Mouse (Mus musculus) thymus, postnatal 10 days (tissue): ENCODE data around the gene Cyp39a1.

ENCODE experiments used
- DNase-seq, 2 experiments: peaks; one replicate each; pipeline ENCODE4 v3.0.0; 2021; ENCODE audit warnings: low spot score in 2 of 2

Gene Cyp39a1

DNA sequence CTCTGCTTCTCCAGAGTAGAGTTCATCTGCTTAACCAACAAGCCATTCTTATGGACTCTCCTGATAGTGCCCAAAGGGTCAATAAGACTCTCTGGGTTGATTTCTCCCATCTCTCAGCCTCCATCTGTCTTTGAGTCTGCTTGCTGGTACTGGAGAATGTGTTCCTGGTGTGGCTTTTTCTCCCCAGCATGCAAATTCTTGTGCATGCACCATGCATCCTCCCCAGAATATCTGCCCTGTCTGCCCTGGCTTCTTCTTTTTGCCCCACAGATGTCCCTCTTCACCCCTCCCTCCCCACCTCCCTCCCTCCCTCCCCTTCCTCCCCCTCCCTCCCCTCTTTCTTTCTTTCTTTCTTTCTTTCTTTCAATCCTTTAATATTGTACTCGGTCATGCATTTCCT is 10.1 kb downstream of the Cyp39a1 start:
- DNase-seq, result no peak

DNA sequence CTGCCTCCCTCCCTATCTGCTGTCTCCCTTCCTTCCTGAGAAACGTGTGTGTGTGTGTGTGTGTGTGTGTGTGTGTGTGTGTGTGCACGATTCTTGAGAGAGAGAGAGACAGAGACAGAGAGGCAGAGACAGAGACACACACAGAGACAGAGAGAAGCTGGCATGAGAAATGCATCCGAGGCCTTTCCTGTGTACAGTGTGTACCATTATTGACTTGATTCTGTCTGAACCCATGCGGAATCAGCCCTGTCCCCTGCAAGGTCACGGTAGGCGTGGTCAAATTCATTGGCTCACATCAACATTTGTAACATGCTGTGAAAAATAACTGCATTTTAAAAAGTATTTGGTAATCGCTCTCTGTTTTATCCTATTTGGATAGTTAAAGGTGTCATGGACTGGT is 16.9 kb downstream of the Cyp39a1 start:
- no peak for DNase-seq

DNA sequence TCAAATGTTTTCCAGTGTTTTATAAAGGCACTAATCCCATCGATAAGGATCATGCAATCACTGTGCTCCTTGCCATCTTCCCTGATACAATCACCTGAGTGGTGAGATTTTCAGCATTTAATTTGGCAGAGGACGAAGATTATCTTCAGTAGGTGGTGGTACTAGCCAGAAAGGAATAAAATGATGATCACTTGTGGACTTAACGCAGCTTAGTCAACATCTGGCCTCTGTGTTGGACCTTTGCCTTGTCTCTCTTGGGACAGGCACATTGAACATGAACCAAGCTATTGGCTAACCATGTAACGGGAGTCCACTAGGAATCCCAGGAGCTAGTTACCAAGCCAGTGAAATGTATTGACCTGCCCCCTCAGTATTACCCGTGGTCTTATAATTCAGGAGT is 17.4 kb downstream of the Cyp39a1 start:
- DNase-seq, result no peak

DNA sequence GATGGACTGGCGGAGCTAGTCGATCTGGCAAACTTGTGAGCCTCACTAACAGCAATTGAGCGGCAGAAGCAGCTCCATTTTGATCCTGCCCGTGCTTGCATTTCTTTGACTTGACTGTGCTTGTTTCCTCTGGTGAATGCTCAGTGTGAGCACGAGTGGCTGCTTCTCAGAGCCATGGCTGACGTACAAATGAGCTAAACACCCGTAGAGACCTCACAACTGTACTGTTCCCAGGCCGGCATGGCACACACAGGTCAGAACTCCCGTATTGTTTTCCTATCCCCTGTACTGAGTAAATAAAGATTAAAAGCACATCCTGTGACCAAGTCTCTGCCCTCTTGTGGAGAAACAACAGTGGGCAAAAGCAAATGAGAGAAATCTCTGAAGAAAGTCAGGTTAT is 22.4 kb downstream of the Cyp39a1 start:
- no peak for DNase-seq

DNA sequence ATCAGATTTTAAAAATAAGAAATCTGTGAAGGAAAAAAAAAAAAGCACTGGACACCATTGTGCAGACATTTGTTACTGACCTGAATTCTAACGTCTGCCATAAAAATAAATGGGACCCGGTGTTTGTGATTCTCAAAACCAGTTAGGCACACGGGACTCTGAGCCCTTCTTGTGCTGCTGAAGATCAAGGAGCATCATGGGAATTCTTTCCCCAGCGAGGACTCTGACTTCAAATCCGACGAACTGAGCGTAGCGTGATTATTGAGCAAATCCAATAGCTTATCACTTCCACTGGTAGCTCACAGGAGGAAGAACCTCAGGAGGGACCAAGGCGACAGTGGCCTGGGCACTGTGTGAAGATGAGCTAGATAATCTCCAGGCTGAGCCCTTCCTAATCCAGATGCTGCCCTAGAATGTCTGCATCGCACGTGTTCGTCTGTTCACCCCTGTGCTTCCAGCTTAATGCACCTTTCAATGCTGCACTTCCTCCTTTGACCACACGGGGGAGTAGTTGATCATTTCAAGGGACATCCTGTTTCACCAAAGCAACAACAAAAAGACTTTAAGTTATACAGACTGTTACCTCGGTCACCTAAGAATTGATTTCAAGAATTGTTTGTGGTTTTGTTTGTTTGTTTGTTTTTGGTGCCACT is 31.9 kb downstream of the Cyp39a1 start:
- peak; percentile 61 to 76 for DNase-seq

DNA sequence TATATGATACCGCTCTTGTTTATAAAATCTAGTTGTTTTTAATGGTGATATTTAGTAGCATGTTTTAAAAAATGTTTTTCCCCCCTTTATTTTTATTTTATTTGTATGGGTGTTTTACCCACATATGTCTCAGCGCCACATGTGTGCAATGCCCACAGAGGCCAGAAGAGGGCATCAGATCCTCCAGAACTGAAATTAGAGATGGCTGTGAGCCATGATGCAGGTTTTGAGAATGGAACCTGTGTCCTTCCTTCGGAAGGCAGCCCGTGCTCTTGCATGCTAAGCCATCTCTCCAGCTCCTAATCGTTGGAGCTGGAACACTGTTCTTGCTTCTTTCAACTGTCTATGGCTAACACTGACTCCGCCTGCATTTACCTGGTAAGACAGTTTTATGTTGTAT is 33.8 kb downstream of the Cyp39a1 start:
- peak in 1 of 2 experiments; percentile 38 for DNase-seq

DNA sequence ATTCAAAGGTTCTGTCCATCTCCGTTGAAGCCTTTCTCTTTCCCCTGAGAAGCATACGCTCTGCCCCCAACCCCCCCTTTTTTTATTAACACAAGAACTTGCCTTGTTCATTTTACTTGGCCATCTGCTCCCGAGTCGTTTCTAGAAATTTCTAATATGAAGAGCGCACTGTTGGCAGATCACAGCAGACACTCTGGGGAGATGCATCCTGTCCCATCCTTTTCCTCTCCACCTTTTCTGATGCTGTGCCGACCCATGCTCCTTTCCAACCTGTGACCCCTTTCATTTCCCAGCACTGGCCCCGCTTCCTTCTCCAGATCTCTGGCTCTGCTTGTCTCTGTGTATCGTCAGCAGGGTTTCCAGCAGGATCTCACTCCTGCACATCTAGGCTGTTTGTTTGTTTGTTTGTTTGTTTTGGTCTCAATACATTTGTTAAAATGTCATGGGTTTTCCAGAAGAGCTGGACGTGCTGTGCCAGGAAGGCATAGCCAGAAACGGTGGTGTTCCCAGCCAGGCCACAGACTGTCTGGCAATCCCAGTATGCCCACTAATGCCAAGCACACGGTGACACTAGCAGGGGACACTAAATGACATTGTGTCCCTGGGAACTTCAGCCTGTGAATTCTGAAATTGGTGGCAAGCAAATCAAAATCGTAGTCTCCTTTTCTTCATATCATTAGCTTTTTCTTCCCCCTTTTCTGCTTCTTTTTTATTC is 37.1 kb downstream of the Cyp39a1 start:
- no peak for DNase-seq

DNA sequence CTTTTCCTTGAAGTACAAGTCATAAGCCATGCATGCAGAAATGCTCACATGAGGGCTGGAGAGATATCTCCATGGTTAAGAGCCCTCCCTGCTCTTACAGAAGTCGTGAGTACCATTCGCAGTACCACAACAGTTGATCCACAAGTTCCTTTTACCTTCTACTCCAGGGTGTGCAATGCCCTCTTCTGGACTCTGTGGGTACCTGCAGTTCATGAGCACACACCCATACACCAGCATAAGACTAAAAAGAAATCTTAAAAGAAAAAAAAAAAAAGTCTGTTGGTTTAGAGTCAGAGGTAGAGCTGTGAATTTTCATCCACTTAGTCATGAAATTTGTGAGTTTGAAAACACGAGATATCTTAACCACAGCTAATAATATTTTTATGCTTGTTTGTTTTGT is 39.5 kb downstream of the Cyp39a1 start:
- no peak for DNase-seq

DNA sequence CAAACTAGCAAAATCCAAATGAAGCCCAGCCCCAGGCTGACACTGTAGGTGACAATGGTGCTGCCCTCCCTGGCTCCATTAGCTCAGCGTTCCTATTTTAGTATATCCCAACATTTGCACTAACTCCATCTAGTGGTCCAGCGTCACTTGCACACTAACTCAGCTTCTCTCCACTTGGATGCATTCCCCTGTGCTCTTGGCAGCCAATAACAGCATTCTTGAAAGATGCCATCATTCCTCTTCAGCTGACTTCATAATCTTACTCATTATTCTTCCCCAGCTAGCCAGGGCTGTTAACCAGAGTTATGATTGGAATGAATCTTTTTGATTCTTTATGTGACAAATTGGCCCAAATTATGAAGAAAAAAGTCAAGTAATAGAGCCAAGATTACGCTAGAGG is 40.0 kb downstream of the Cyp39a1 start:
- no peak for DNase-seq

DNA sequence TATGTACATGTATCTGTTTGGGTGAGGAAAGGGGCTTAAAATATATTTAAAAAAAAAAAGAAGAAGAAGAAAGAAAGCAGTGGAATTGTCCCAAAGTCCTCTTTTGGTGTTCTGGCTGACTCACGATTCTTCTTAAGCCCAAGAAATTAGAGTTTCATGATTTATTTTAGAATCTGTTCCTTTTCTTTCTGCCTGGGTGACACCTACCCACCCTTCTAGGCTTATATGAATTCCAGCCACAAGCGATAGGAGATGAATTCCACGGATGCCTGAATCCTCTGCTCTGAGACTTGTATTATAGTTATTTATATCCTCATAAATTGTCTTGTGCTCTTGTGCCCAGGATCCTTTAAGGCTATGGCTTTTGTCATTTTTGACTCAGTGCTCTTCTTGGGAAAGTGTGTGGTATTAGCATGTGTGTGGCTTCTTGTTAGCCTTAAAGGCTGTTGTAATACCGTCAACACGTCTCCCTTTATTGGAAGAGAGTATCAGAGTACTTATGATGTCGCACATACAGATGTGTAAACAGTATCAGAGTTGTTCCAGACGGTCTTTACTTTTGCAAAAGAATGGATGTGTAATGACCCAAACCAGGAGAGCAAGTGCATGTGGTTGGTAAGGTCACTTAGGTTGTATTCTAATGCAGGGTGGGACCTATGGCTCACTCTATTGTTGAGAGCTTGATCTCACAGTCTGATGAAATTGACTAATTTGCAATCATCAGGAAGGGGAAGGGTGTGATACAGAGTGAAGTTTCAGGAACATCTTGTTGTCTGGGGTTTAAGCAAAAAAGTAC is 44.5 kb downstream of the Cyp39a1 start:
- no peak for DNase-seq

DNA sequence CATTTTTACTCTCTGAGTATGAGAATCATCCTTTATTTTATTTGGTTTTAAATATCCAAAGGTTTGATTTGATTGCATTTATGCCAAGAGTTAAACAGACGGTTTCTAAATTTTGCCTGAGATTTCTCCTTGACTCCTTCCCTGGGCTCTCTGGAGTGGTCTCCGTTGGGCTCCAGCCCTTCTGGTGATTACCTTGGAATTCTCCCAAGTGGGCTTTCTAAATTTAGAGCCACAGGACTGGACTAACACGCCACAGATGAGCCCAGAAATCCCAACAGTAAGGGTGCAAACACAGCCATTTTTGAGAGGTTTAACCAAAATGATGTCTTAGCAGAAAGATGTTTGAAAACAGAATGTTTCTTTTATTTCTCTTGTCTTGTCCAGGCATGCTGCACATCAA is 47.0 kb downstream of the Cyp39a1 start:
- DNase-seq, result no peak

DNA sequence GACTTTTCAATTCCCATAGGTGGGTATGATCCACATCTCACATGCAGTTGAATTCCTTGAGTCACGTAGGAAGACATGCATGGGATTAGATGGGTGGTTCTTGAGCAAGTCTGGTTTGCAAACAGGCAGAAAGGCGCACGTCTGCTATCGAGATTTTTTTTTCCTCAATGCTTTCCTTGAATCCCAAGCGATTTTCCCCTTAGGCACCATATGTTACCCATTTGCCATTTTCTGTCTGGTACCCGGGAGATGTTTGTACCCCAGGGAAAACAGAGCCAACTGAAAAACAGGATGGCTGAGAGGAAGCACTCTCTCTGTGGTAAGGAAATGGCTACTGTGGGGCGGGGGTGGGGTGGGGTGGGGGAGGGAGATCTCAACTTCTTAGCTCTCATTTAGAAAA is 49.4 kb downstream of the Cyp39a1 start:
- DNase-seq, result no peak

DNA sequence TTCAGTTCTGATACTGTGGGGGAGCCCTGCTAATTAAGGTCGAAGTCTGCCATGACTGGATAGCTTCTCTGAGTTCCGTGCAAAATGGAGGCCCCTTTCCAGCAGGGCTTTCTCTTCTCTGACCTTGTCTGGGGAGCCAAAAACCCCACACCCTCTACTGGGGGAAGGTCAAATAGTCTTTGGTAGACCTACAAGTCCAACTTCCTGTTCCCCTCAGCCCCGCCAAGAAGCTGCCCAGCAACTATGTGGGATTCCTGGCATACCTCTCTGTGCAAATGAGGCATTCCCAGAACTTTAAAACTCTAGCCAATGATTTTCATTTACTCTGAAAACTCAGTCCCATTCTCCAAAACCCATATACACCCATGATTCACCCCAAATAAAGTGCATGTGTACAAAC is 52.2 kb downstream of the Cyp39a1 start:
- DNase-seq, result no peak

DNA sequence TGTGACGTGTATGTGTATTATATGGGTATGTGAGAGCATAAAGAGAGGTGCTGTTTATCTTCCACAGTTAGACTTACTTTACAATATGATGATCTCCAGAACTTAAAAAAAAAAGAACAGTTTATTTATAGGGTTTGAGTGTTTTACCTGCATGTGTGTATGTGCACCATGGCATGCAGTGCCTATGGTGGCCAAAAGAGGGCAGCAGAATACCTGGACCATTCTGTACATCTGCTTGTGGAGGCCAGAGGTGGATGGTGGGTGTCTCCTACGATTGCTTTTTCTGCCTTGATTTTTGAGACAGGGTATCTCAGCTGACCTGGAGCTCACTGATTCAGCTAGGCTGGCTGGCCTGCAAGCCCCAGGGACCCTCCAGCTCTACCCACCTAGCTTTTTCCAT is 57.3 kb downstream of the Cyp39a1 start:
- DNase-seq, result no peak

DNA sequence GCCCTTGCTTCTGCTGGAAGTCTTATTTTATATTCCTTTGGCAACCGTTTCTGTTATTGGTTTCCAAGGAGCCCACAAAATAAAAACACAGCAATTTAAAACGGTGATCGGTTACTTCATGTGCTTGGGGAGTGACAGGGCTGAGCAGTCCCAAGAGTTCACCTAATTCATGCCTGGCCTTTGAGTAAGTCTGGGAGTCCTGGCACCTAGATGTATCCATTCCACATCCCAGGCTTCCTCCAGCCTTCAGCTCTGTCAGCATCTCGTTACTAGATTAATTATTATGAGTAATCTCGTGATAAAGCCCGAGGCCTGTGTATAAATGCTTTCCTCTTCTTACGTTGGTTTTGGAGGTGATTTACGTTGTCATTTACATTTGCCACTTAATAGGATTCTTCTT is 64.1 kb downstream of the Cyp39a1 start:
- DNase-seq, result no peak

DNA sequence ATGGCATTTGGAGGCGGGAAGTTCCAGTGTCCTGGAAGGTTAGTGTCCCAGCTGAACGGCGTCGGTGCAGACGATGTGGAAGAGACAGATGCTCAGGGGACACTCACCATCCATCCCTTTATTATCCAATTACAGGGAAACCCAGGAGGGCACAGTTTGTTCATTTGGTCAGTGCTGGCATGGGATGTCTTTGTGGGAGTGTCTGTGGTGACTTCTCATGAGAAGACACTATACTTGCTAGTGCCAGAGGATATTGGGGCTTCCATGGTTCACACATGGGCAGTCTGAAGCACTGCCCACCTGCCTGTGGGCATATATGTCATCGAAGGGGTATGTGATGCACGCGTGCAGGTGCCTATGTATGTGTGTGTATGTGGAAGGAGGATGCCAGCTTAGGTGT is 64.8 kb downstream of the Cyp39a1 start:
- DNase-seq, result no peak

DNA sequence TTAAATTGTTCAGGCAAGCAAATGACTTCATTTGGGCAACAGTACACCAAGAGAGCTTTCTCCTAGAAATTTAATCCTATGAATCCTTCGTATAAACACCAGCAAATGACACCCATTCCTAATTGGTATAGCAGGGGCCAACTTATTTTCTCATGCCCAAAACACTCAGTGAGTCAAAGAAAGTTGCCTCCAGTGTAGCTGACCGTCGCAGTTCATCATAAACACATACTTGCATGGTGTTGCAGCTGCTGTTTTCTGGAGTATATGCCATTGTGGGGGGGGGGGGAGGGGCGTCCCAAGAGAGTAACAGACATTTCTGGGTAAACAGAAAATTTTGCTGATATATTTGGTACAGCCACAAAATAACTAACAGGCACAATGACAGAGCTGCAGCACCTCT is 67.0 kb downstream of the Cyp39a1 start:
- no peak for DNase-seq

DNA sequence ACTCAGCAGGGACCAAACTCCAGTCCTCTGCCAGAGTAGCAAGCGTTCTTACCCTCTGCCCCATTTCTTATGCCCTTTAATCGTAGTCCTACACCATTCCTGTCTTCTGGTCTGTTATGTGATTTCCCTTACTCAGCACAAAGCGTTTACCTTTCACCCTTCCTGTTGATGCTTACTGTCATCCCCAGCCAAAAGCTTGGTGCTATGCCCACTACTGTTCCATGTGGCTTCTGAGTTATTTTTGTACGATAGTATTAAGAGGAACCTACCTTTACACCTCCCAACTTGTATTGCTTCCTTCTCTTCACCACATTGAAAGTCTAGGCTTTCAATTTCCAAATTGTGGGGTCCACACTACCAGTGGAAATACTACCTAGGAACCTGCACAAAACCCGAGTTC is 76.7 kb downstream of the Cyp39a1 start:
- no peak for DNase-seq

DNA sequence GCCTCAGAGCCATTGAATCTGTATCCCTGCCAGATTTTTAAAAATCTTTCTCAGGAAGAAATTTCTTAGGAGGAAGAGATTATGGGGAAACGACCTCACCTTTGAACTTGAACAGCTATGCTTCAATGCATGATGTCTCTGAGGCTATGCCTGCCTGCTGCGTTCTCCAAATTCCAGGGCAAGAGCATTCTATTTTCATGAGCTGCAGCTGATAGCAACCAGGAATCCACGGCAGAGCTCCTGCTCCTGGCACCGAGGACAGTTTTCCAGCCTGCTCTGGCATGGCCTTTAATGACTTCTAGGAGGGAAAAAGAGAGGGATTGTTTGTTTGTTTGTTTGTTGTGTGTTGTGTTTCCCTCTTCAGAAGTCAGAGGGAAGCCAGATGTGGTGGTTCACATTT is 77.2 kb downstream of the Cyp39a1 start:
- no peak for DNase-seq

DNA sequence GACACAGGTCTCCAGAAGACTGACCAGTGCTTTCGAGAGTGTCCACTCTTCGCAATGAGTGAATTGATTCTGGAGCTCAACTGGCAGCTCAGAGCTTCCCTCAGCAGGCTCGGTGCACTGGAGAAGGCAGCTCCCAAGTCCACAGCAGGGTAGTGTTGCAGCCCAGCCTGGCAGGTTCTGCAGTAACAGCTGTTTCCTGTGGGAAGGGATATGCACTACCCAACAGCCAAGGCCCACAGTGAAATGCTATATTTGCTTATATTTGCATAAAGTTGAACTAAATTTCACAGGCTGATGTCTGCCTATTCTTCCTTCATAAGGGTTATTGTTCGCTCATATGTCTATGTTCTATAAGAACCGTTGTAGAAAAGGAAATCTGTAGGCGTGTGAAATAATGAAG is 83.9 kb downstream of the Cyp39a1 start:
- no peak for DNase-seq

DNA sequence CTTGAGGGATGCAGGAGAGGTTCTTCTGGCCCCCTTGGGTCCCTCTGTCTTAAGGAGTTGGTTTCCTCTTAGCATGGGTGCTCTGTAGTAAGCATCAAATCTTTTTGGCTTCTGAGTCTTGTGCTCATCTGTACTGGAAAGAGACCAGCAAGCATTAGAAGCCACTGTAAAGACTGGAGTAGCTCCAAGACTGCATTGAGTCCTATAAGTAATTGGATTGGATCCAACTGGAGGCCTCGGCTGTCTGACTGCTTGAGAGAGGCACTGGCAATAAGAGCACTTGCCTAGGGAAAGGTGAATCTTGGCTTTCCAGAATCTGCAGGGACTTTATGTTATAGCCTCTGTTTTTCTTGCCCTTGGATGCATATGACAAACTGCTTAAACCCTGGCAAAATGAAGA is 85.6 kb downstream of the Cyp39a1 start:
- DNase-seq, result no peak

DNA sequence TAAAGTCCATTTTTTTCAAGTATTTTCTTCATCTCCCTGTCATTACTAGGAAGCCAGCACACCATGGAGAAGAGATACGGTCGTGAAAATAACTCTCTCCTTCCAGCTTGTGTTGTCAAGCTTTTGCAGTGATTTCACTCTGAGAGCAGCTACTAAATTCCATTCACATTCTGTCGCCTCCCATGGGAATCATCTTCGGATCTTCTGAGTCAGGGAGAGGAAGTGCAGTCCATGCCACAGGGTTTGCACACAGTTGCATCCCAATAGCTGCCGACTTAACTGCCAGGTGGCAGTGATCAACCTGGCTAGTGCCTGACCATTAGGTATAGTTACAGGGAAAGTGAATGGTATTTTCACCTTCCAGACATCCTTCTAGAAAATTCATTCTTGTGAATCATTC is 87.5 kb downstream of the Cyp39a1 start:
- DNase-seq, result no peak

DNA sequence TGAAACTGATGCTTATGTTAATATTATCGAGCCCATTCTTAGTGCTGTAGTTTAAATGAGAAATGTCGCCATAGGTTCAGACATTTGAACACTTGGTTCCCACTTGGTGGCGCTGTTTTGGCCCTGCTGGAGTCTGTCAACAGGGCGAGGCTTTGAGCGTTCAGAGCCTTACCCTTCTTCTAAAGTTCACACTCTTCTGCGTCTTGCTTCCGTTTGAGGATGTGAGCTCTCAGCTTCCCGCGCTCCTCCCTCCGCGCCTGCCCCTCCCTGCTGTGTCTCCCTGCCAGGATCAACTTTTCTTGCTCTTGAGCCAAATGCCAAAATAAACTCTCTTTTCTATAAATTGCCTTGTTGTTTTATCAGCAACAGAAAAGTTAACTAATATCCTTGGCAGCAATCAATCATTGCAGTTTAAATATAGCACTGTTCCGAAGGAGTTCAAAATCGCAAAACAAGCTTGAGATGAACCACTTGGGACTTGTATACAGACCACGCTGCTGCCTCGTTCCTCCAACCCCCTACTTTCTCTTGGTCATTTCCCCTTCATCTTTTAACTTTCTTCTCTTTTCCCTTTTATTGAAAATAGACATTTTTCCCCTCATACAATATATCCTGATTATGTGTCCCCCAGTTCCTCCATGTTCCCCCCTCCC is 91.5 kb downstream of the Cyp39a1 start:
- DNase-seq, result no peak
